In the genomic region with DNA sequence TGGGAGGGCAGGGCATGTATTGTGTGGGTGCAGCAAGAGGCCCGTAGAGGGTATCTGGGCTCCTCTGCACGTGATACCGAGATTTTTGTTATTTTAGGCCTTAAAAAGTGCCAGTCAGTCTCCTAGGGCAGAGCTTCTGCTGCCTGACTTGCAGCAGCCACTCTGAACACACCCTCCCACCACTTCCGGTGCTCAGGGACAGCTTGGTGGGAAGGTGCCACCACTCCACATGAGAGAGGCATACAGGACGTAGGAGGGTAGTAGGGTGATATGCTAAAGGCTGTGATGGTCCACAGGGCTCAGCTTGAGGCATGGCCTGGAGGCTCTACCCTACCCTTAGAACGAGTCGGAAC, we compare ENCODE assay signal across 8 mouse cellular contexts. TPM values are rescaled to one million over a fixed set of nuclear protein-coding genes. Genes with fewer than 3 reads are reported as not detected.
A peak's percentile ranks its signal among the peaks of the same experiment; 100 is the strongest.
DNase-seq lines count a peak whose midpoint lies in the region; ATAC-seq and TF ChIP-seq lines count a peak whose summit lies in the region.

No protein-coding gene starts in this region.

- H3K27me3 ChIP-seq in cerebellum, adult 2 months (ENCODE audit: control insufficient read depth, insufficient read depth, low read length) = no peaks in the 10 kb centered on the region
- peaks cover 18% of the 10 kb centered on the region for H3K27me3 ChIP-seq in limb, embryonic 12.5 days
- H3K27me3 ChIP-seq in midbrain, embryonic 11.5 days (ENCODE audit: control insufficient read depth, insufficient read depth, low read length) = no peaks in the 10 kb centered on the region

- no peak for TF ChIP-seq POLR2A in cerebellum, adult 2 months (IDR thresholded peaks at IDR 0.05; ENCODE audit: borderline replicate concordance, insufficient read depth, low read length)

- TF ChIP-seq CTCF in cerebellum, adult 2 months (IDR thresholded peaks at IDR 0.05; ENCODE audit: borderline replicate concordance, insufficient read depth, low read depth, low read length) = no peak

- peak overlapping the region; percentile 87 for H3K4me2 ChIP-seq in limb, embryonic 12.5 days
- H3K4me2 ChIP-seq in midbrain, embryonic 11.5 days = peak overlapping the region; percentile 93

- H3K27ac ChIP-seq in cerebellum, adult 2 months (ENCODE audit: insufficient read depth, low read length) = no peak overlapping the region
- H3K27ac ChIP-seq in limb, embryonic 12.5 days = no peak overlapping the region
- no peak overlapping the region for H3K27ac ChIP-seq in midbrain, embryonic 11.5 days (ENCODE audit: low read depth, low read length)

- ATAC-seq in limb, embryonic 12.5 days (ENCODE audit: insufficient number of reproducible peaks, insufficient read depth, low FRiP score, low TSS enrichment, low read depth) = no peak
- peak; percentile 31; the same call in 1 of the 2 replicates for ATAC-seq in midbrain, embryonic 11.5 days (ENCODE audit: low FRiP score)

- WGBS in cerebellum, adult 2 months = 38% methylated on average over 7 of the region's 7 CpGs
- WGBS in limb, embryonic 12.5 days = 31% methylated on average over 7 of the region's 7 CpGs
- WGBS in midbrain, embryonic 11.5 days = 36% methylated on average over 7 of the region's 7 CpGs

- H3K4me1 ChIP-seq in cerebellum, adult 2 months (ENCODE audit: control insufficient read depth, insufficient read depth, low read length) = peaks cover 34% of the 10 kb centered on the region
- peaks cover 13% of the 10 kb centered on the region for H3K4me1 ChIP-seq in limb, embryonic 12.5 days (replicated peaks)
- peaks cover 9% of the 10 kb centered on the region for H3K4me1 ChIP-seq in midbrain, embryonic 11.5 days (ENCODE audit: control insufficient read depth, insufficient read depth, low read length)

- peak overlapping the region; percentile 61 for H3K9ac ChIP-seq in limb, embryonic 12.5 days (replicated peaks)
- peak overlapping the region; percentile 68 for H3K9ac ChIP-seq in midbrain, embryonic 11.5 days (ENCODE audit: low read length)

- peaks cover 2% of the 10 kb centered on the region; the same call in 1 of the 2 replicates for H3K36me3 ChIP-seq in limb, embryonic 12.5 days
- H3K36me3 ChIP-seq in midbrain, embryonic 11.5 days (ENCODE audit: control insufficient read depth, insufficient read depth, low read length) = no peaks in the 10 kb centered on the region

- no peaks in the 10 kb centered on the region for H3K9me3 ChIP-seq in limb, embryonic 12.5 days
- no peaks in the 10 kb centered on the region for H3K9me3 ChIP-seq in midbrain, embryonic 11.5 days (ENCODE audit: control insufficient read depth, low read length)

- peak overlapping the region; percentile 54 for H3K4me3 ChIP-seq in cerebellum, adult 2 months (replicated peaks; ENCODE audit: insufficient read depth, low read depth, low read length)
- H3K4me3 ChIP-seq in limb, embryonic 12.5 days (replicated peaks) = peak overlapping the region; percentile 71
- peak overlapping the region; percentile 63 for H3K4me3 ChIP-seq in midbrain, embryonic 11.5 days (ENCODE audit: low read depth, low read length)

- DNase-seq in cerebellum, adult 2 months = no peak
- DNase-seq in cerebellum, adult 18-20 months = no peak
- DNase-seq in MEL-GATA-1-ER (ENCODE audit: extremely low read depth, low read depth) = peak; percentile 39
- DNase-seq in frontal cortex, postnatal 14 days (ENCODE audit: low spot score in 2 of 2) = peak; percentile 33 to 61
- DNase-seq in midbrain, embryonic 11.5 days (ENCODE audit: low spot score, missing footprints) = no peak
- DNase-seq in telencephalon, adult 2 months (ENCODE audit: low read depth, low spot score) = peak; percentile 88
- no peak for DNase-seq in urinary bladder, postnatal 14 days (ENCODE audit: low spot score)

RNA-seq across cellular contexts. Expression of a gene that starts 40.6 kb away (rescaled TPM):
- 230 and 261 TPM in 2 replicates for polyA plus RNA-seq in cerebellum, adult 2 months (2012; rRNA removed)
- 133 and 140 TPM in 2 replicates for polyA plus RNA-seq in limb, embryonic 12.5 days (2016; fragmentation: Nextera tagmentation; extraction: Ambion mirVana)
- polyA plus RNA-seq in midbrain, embryonic 11.5 days (2014; fragmentation: Nextera tagmentation; extraction: Ambion mirVana) = 104 and 114 TPM in 2 replicates

RNA-seq across cellular contexts. Expression of a gene that starts 47.5 kb away (rescaled TPM):
- polyA plus RNA-seq in cerebellum, adult 2 months (2012; rRNA removed) = 208 and 209 TPM in 2 replicates
- polyA plus RNA-seq in limb, embryonic 12.5 days (2016; fragmentation: Nextera tagmentation; extraction: Ambion mirVana) = 13.5 and 15.4 TPM in 2 replicates
- polyA plus RNA-seq in midbrain, embryonic 11.5 days (2014; fragmentation: Nextera tagmentation; extraction: Ambion mirVana) = 52.5 and 56.3 TPM in 2 replicates

Comparison
In these comparisons a context has a peak if more than half of its experiments do, and no peak if none do; other contexts are left out.
1. DNase-seq: peak in MEL-GATA-1-ER (single experiment), frontal cortex, postnatal 14 days (2 of 2) and telencephalon, adult 2 months (single experiment); none in cerebellum, adult 2 months (0 of 2), cerebellum, adult 18-20 months (0 of 2), midbrain, embryonic 11.5 days (single experiment) and urinary bladder, postnatal 14 days (single experiment).
2. Peak in every context shown above with its lines, with median percentiles within 50 percentile points of each other: H3K4me3 ChIP-seq.